Mouse (Mus musculus): ENCODE results near the gene Abcc9. TPM values are rescaled to one million over a fixed set of nuclear protein-coding genes. Genes with fewer than 3 reads are reported as not detected.

Gene Abcc9
- total RNA-seq (2021): 10 to 100 TPM; 13.3 to 14.0 TPM
- long read RNA-seq, experiment 1: 0 reads
- long read RNA-seq, experiment 2, full-length matches to known transcripts: 1 of 2 reads
- long read RNA-seq, experiment 2, partial matches to known transcripts: 0 of 2 reads
- long read RNA-seq, experiment 2, other reads (novel, unspliced or antisense): 1 of 2 reads

DNA sequence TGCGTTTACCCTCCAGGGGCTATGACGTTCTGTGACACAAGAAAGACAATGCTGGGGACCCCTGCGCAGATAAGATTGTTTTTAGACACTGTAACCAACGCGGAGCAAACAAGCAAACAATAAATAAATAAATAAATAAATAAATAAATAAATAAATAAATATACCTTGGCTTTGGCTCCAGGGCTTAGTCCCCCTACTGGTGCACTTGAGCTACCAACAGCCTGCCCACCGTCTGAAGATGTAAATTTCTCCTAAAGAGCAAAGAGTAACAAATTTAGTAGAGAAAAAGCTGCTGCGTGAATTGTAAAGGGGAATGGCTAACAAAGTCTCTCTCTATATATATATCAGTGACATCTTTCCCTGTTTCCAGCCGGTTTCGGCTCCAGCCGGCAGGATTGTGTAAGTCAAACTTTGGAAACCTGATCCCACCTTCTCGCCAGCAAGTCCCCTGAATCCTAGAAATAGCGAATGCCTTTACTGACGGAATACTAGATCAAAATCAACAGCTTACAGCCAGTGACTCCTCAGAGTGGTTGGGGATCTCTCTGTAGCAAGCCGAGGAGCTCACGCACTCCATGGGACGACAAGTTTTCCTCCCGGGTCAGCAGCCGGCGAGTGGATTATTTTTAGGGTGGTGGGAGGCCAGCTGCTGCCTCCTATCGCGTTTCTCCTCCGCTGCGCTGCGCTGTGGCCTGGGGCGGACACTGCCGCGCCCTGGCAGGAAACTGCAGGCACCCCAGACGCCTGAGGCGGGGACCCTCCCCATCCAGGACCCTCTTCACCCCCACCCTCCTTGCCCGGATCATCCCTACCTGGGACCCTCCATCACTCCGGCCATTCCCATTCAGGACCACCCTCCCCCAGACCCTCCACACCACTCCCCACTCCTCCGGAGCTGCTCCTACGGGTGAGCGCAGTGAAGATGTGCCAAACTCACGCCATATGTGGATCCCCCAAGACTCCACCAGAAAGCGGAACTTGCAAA, at the start of gene Abcc9:
Abcc9 (minus strand) TSS at position 664 of the 986 bp plus-strand sequence.
- DNase-seq (ENCODE audit: low spot score in 2 of 2): no peak

DNA sequence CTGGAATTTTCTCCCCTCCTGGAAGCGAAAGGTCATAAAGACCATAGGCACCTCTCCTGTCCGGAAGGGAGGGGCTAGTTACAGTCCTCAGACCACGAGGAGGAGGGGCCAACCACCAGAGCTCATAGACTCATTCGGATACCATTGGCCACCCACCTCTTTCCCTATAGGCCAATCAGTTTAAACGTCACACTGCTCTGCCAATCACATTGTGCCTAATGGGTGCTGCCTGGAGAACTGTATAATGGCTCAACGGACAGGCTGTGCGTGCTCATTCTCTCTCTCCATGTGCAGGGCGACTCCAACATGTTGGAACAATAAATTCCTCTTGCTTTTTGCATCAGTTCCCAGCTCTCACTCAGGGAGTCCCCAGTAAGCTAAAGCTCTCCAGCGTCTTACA, 49.2 kb upstream of the Abcc9 start:
- DNase-seq (ENCODE audit: low spot score in 2 of 2): no peak

DNA sequence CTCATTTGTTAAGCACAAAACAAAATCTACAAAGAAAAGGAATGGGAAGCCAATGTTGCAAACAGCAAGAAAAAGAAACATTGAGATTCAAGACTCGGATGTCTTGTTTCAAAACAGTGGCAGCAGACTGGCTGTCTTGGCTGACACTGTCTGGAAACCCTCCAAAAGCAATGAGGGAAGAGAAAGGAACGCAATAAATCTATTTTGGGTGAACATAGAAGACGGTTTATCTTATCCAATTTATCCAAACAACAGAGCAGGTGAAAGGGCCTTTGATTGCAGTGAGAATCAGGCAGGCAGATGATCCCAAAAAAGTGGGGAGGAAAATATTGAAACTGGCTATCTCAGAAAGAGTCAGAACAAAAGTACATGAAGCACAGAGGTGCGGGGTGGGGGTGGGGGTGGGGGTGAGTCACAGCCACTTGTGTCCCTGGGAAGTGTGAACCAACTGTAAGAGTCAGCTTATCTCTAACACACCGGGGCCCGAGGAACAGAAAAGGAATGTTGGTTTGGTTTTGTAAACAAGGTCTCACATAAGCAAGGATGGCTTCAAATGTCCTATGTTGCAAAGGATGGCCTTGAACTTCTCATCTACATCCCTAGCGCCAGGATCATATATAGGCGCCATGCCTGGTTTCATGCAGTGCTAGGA, 46.1 kb upstream of the Abcc9 start:
- no peak for DNase-seq (ENCODE audit: low spot score in 2 of 2)

DNA sequence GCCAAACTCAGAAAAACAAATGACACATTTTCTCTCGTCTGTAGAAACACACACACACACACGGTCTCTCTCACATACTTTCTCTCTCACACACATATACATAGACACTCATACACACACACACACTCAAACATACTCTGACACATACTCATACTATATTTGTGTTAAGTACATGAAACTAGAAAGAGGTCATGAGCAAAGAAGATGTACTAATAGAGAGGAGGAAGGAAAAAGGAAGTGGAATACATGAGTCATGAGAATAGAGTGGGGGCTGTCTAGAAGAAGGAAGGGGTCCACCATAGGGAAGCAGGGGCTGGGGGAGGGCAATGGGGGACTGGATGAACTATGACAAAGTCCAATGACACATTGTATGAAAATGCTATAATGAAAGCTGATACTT, 45.0 kb upstream of the Abcc9 start:
- no peak for DNase-seq (ENCODE audit: low spot score in 2 of 2)

DNA sequence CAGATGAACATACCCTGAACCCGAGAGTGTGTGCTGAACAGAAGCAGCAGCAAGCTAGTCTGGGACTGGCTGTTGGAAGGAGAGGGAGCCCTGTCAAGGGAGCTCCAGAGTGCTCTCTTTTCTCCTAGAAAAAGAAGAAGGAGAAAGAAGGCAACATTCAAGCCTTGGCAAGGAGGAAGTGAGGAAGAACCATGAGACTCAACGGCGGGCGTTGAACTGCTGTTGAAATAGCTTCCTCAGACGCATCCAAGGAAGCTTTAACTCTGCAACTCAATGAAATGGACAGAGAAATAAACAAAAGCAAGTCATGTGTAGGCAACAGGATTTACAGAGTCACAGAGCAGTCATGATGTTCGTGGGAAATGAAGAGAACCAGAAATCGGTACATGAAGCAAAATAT, 44.6 kb upstream of the Abcc9 start:
- DNase-seq (ENCODE audit: low spot score in 2 of 2): no peak

DNA sequence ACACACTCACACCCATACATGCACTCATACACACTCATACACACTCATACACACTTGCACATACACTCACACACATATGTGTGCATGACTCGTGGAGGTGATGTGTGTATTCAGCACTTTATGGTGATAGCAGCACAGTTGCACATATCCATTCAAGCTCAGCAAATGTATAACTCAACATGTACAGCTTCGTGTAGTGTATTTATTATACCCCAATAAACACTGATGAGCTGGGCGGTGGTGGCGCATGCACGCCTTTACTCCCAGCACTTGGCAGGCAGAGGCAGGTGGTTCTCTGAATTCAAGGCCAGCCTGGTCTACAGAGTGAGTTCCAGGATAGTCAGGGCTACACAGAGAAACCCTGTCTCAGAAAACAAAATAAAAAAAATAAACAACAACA, 43.4 kb upstream of the Abcc9 start:
- DNase-seq (ENCODE audit: low spot score in 2 of 2): no peak

DNA sequence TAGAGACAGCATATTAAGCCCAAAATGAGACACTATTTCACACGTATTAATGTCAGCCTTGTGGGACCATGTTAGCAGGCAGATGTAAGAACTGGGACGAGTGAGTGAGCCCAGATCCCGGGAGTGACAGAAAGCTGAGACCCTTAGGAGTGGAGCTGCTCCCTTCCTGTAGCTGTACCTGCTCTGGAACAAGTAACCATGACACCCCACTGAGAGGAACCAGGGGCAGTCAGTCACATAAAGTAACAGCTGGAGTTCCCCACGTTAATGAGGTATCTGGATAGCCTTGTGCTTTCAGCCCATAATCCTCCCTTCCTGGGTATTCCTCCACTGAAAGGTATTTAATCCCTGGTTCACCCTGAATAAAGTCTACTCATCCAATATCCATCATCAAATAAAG, 41.1 kb upstream of the Abcc9 start:
- no peak for DNase-seq (ENCODE audit: low spot score in 2 of 2)

DNA sequence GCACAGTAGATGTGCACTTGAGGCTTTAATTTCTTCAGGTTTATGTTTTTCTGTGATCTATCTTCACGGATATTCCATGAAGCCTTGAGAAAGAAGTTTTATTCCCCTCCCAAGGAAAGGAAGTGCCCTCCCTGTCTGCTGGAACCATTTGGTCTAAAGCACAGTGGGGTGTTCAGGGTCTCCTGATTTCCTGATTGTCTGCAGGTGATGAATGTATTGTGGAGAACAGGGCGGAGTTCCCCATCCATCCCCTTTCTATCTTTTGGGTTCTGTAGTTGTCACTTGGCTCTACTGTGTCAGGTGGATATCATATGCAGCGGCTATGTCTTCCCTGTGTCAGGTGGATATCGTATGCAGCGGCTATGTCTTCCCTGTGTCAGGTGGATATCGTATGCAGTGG, 39.6 kb upstream of the Abcc9 start:
- no peak for DNase-seq (ENCODE audit: low spot score in 2 of 2)

DNA sequence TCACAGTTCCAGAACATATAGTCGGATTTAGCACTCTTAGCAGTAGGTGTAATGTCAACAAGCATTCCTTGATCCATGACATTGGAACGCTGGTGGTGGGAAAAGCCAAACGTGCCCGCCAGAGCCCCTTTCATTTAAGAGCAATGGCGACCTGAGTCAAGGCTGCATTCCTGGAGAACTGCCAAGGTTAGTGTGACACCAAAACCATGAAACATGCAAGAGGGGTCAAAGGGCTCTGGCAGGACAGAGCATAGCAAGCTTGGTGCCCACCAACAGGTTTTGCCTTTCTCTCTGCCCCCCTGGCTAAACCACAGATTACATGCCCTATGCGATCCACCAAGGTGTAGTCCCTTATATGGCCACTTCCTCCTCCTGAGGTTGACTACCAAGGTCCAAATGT, 36.5 kb upstream of the Abcc9 start:
- DNase-seq (ENCODE audit: low spot score in 2 of 2): no peak

DNA sequence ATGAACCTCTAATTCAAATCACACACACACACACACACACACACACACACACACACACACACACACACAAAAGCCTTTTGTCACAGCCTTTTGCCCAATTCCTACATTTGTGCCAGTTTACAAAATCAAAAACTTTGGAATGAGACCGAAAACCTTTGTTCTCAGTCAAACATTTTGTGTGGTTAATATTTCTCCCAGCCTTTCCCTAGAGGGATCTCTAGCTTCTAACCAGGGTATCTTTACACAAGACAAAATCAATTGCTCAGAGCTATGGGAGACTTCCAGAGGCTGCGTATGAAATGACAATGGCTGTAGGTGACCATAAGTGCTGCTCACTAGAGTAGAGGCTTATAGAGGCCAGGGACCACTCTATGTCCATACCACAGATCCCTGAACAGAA, 36.1 kb upstream of the Abcc9 start:
- DNase-seq (ENCODE audit: low spot score in 2 of 2): no peak

DNA sequence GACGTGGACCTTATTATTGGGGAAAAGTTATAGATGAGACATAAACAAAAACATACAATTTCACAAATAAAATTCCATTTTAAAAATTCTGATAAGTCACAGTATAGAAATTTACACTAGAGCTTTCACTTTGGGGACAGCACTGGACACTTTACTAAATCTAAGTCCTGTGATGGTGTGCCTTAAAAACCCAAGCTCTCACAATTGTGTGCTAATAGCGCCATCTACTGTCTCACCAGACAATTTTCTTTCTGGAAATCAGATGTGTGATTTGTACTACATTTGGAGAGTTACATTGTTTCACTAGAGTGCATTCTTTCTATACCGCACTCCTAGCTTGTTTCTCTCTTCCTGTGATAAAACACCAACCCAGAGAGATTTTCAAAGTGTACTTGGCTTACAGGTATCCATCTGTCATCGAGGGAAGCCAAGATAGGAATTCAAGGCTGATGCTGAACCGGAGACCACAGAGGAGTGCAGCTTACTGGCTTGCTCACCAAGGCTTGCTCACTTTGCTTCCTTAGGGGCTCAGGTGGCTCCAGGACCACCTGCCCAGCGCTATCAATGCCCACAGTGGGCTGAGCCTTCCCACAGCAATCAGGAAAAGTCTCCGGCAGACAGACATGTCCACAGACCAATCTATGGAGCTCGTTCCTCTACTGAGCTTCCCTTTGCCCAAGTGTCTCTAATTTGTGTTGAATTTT, 33.3 kb upstream of the Abcc9 start:
- DNase-seq (ENCODE audit: low spot score in 2 of 2): no peak

DNA sequence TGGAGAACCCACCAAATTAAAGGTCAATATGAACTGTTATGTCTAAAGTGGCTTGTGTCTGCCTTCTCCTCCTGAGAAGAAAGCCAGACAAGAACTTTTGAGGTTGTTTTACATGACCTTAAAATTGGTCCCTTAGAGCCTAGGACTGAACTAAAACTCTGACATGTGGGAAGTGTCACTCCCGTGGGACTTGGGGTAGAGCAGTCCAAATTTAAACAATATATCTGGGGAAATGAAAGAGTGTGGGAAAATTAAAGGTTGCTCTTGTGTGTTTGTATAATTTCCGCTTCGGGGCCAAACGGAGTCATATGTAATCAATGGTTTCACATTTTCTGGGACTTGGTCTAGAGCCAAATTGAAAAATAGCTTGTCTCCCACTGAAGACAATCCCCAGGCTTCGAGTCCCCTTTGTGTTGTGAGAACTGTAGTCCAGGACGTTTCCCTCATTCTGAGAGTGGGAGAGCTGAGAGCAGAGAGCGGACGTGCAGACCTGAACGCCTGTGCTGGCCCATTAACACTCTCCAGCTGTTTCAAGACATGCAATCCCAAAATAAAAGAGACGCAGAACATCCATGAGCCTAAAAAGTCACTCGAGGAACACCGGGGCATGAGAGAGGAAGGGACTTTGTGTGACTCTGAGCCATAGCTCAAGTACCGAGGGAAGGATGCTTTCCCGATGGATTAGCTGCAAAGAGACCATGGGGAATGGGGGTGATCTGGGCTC, 30.6 kb upstream of the Abcc9 start:
- DNase-seq (ENCODE audit: low spot score in 2 of 2): no peak

DNA sequence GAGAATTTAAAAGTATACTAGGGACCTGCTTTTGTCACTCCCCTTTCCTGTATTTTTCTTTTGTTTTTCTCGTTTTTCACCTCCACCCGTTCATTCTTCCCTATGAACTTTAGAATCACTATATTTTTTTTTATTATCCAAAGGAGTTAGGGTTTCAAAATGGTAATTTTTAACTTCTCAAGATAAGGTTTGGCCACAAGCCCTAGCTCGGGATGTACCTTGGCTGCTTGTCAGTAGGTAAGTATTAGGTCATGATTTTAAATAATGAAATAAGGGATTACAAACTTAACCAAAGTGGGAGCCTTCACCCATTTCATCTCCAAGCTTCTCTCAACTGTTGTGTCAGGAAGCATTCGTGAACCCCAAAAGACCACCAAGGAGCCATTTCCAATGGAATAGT, 23.9 kb upstream of the Abcc9 start:
- no peak for DNase-seq (ENCODE audit: low spot score in 2 of 2)

DNA sequence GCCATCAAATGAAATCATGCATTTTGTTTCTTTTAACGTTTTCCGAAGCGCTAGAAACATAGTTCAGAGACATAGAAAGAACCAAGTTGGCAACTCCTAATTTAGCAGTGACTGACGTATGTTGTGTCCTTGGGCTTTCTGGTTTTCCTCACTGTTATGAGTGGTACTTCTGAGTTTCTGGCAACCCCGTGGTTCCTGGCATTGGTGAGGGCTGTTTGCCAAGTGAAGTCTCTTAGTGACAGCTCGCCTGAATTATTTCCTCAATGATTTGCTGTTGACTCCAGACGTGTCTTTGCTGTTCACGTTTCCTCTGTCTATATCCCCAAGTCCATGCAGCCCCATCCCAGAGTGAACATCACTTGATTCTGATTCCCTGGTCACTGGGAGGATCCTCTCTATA, 19.6 kb upstream of the Abcc9 start:
- no peak for DNase-seq (ENCODE audit: low spot score in 2 of 2)

DNA sequence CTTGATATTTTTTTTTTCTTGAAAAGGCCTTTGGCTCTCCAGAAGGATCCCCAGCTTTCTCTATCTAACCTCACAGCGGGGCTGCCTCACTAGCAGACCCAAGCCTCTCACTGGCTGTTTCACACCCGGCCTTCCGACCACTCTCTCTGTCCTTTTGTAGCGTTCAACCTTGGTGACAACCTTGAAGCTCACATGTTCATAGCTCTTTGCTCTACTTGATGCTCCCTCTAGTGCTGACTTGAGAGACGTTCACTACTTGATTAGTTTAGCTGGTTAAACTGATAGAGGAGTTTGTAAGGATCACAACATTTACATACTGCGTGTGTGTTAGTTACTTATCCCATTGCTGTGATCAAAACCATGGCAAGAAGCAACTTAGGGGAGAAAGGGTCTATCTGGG, 18.5 kb upstream of the Abcc9 start:
- DNase-seq (ENCODE audit: low spot score in 2 of 2): no peak

DNA sequence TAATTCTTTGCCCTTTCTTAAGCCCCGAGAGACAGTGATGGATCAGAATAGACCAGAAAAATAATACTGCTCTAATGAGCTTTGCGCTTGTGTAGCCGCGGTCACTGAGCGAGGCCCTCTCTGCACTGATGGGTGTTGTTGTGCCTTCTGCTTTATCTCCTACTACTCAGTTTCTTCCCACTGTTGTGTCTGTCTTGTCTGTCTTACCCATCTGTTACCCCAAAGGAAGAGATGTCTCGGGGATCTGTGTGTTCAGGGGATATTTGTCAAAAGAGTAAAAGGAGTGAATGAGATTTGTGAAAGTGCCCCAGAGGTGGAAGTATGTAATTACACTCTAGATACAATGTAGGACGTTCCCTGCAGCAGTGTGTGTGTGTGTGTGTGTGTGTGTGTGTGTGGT, 16.1 kb upstream of the Abcc9 start:
- DNase-seq (ENCODE audit: low spot score in 2 of 2): no peak

DNA sequence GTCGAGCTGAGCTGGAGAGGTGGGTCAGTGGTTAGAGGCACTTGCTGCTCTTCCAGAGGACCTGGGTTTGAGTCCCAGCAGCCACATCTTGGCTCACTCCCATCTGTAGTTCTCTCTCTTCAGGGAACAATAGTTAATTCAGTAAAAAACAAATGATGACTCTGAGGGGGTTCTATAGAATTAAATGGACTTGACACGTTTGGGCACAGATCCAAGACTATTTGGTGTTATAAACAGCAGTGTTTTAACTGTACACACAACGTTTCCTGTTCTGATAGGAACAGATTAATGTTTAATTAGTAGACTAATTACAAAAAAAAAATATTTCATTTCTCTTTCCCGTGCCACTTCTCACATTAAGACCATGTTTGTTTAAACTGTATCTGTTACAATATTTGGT, 15.1 kb upstream of the Abcc9 start:
- DNase-seq (ENCODE audit: low spot score in 2 of 2): no peak

DNA sequence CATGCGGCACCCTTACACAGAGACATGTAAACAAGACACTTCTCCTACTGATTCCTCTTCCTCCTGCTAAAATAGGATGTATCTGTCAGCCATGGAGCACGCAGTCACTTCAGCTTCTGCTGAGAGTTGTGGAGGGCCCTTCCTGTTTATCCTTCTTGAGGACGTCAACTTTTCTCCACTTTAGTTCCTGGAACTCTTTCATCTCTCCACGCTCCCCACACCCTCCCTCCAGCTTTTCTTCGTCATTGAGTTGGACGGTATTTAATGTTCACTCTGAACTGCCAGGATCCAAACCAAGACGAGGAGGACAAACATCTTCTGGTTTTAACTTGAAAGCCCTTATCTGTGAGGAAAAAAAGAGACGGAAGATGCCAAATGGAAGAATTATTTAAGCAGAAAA, 12.9 kb upstream of the Abcc9 start:
- DNase-seq (ENCODE audit: low spot score in 2 of 2): no peak

DNA sequence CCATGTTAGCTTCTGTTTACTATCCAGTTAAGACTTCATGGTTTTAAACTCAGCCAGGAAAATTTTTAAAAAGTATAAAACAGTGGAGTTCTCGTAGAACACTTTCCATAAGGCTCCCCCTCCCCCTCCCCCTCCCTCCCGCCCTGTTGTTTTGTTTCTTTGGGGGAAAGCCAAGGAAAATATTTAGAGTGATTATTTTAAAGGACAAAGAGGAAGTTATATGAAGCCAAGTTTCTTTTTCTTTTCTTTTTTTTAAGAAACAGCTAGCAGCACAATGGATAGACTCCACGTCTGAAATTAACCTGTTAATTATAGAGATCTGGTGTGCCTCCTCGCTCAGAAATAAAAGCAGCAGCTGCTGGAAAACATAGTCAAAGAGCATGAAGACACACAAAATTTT, 9.0 kb upstream of the Abcc9 start:
- no peak for DNase-seq (ENCODE audit: low spot score in 2 of 2)

DNA sequence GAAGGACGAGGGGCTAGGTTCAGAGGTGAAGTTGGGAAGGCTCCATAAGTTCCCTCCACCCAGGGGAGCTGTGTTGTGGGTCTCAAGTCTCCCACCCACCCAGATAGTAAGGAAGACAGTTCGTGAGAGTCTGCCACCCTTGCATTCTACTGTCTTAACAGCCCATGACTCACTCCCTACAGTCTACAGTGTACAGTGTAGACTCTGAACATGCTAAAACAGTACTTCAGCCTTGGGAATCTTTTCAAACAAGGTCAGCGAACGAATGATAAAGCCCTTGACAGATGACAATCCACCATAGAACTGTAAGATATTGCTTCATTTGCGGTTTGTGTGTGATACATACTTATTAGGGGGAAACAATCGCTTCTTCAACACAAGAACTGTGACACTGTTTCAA, 8.6 kb upstream of the Abcc9 start:
- no peak for DNase-seq (ENCODE audit: low spot score in 2 of 2)

DNA sequence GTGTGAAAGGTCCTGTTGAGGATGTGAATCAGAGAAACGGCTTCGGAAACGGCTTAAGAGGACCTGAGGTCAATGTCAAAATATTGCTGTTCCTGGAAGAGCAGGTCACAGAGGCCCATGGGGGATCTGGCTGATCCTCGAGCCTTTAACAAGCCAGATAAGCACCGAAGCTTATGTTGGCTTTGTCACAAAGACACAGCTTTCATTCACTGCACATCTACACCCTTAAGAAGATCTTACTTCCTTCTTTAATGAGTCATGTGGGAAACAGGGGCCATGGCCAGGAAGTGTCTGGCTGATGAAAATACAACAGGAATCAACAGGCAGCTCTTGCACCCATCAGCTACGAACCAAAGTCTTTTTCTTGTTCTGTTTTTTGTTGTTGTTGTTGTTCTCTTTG, 6.3 kb upstream of the Abcc9 start:
- DNase-seq (ENCODE audit: low spot score in 2 of 2): no peak

All from adrenal gland, adult 18-20 months (tissue).